Mouse (Mus musculus): ENCODE data around the gene Trir.

Trir gene

GRCm38 (mm10) chr8:85036718-85037365 lies 10.2 kb downstream of the Trir start, which contains the start of gene Tnpo2:
Gene Tnpo2, plus strand, starts transcription at chr8:85036915.
- DNase-seq (ENCODE audit: low spot score in 2 of 2), result peak; percentile 74 to 84

GRCm38 (mm10) chr8:85037366-85037680 lies 10.7 kb downstream of the Trir start:
- peak in 1 of 2 experiments; percentile 43 for DNase-seq (ENCODE audit: low spot score in 2 of 2)

GRCm38 (mm10) chr8:85037681-85038531 lies 11.3 kb downstream of the Trir start:
- DNase-seq (ENCODE audit: low spot score in 2 of 2), result peak in 1 of 2 experiments; percentile 31

GRCm38 (mm10) chr8:85043619-85044018 lies 17.0 kb downstream of the Trir start:
- no peak for DNase-seq (ENCODE audit: low spot score in 2 of 2)

- DNase-seq (ENCODE audit: low spot score in 2 of 2), result no peak
Measured at GRCm38 (mm10) chr8:85057367-85057766, 30.7 kb downstream of the Trir start.

- peak; percentile 75 to 88 for DNase-seq (ENCODE audit: low spot score in 2 of 2)
Measured at GRCm38 (mm10) chr8:85059879-85060616, 33.4 kb downstream of the Trir start, which contains the start of gene Fbxw9. Gene Fbxw9, plus strand, starts transcription at chr8:85060055.

- no peak for DNase-seq (ENCODE audit: low spot score in 2 of 2)
Measured at GRCm38 (mm10) chr8:85062603-85063002, 36.0 kb downstream of the Trir start.

- DNase-seq (ENCODE audit: low spot score in 2 of 2), result no peak
Measured at GRCm38 (mm10) chr8:85065213-85065612, 38.6 kb downstream of the Trir start.

- DNase-seq (ENCODE audit: low spot score in 2 of 2), result no peak
Measured at GRCm38 (mm10) chr8:85067155-85067554, 40.5 kb downstream of the Trir start.

GRCm38 (mm10) chr8:85067982-85068381 lies 41.4 kb downstream of the Trir start, which contains the start of gene Gm5741:
Gene Gm5741, minus strand, starts transcription at chr8:85067982.
- no peak for DNase-seq (ENCODE audit: low spot score in 2 of 2)

GRCm38 (mm10) chr8:85071041-85071440 lies 44.4 kb downstream of the Trir start:
- no peak for DNase-seq (ENCODE audit: low spot score in 2 of 2)

GRCm38 (mm10) chr8:85071514-85072281 lies 45.1 kb downstream of the Trir start, which contains the start of gene Dhps:
Gene Dhps, plus strand, starts transcription at chr8:85071757.
- DNase-seq (ENCODE audit: low spot score in 2 of 2), result peak; percentile 79 to 84

- no peak for DNase-seq (ENCODE audit: low spot score in 2 of 2)
Measured at GRCm38 (mm10) chr8:85072364-85072929, 45.8 kb downstream of the Trir start.

GRCm38 (mm10) chr8:85073041-85073612 lies 46.5 kb downstream of the Trir start:
- no peak for DNase-seq (ENCODE audit: low spot score in 2 of 2)

GRCm38 (mm10) chr8:85074167-85074566 lies 47.5 kb downstream of the Trir start:
- no peak for DNase-seq (ENCODE audit: low spot score in 2 of 2)

GRCm38 (mm10) chr8:85074617-85075016 lies 48.0 kb downstream of the Trir start:
- no peak for DNase-seq (ENCODE audit: low spot score in 2 of 2)

GRCm38 (mm10) chr8:85076001-85076400 lies 49.4 kb downstream of the Trir start:
- DNase-seq (ENCODE audit: low spot score in 2 of 2), result peak in 1 of 2 experiments; percentile 48

- peak in 1 of 2 experiments; percentile 82 for DNase-seq (ENCODE audit: low spot score in 2 of 2)
Measured at GRCm38 (mm10) chr8:85076993-85077392, 50.4 kb downstream of the Trir start.
